Mouse (Mus musculus) cerebellum, postnatal 36 days (tissue): ENCODE measurements around the gene Gm17019.
"Not testable (repeated sequence)": the region's sequence is repeated elsewhere in the genome, so short reads cannot be mapped to it uniquely, and the experiment has no call there.

Source experiments
- DNase-seq, 2 experiments: peaks; one replicate each; pipeline ENCODE4 v3.0.0; 2021 to 2022; ENCODE audit warnings: mixed read lengths in 2 of 2

The Gm17019 gene

DNA sequence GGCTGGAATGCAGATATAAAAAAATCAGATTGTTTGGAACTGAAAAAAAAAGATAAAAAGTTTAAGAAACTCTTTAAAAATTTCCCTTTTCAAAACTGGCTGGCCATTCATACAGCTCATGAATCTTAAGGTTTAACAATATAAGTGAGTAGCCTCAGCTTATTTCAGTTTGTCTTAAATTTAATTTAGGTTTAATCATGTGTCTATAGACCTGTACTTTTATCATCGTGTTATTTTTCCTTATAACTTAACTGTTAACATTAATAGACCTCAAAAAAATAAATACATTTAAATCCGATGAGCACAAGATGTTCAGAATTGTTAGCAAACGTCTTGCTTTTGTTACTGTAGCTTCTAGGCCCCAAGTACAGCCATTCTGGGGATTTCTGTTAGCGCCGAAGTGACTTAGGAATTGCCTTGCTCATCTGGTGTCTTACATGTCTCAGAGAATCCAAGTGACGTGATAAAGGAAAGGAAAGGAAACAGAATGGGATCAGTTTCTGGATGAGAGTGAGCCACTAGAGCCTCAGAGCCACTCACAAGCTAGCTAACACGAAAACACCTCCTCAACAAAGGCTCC lies 36.0 kb downstream of the Gm17019 start:
- DNase-seq = not testable (repeated sequence)

DNA sequence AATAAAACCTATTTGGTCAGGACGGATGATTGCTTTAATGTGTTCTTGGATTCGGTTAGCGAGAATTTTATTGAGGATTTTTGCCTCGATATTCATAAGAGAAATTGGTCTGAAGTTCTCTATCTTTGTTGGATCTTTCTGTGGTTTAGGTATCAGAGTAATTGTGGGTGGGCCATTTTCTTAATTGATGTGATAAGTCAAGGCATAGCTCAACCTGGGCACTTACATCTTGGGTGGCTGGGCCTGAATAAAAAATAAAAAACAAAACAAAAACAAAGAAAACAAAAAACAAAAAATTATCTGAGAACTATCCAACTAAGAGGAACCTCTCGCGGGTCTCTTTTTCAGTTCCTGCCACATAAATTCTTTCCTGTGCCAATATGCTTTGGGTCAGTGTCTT lies 38.7 kb downstream of the Gm17019 start:
- not testable (repeated sequence) for DNase-seq

DNA sequence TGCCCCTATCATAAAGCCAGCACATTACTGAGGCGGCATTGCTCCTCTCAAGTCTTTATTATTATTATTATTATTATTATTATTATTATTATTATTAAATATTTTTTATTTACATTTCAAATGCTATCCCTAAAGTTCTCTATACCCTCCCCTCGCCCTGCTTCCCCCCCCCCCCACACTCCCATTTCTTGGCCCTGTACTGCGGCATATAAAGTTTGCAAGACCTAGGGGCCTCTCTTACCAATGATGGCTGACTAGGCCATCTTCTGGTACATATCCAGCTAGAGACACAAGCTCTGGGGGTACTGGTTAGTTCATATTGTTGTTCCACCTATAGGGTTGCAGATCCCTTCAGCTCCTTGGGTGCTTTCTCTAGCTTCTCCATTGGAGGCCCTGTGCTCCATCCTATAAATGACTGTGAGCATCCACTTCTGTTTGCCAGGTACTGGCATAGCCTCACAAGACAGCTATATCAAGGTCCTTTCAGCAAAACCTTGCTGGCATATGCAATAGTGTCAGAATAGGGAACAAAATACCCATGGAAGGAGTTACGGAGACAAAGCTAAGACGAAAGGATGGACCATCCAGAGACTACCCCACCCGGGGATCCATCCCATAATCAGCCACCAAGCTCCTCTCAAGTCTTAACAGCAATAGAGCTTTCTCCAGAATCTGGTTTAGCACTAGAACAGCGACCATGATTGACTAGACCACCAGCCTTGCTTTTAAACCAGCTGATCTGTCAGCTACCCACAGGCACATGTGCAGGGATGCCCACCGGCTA lies 42.2 kb downstream of the Gm17019 start:
- not testable (repeated sequence) for DNase-seq

DNA sequence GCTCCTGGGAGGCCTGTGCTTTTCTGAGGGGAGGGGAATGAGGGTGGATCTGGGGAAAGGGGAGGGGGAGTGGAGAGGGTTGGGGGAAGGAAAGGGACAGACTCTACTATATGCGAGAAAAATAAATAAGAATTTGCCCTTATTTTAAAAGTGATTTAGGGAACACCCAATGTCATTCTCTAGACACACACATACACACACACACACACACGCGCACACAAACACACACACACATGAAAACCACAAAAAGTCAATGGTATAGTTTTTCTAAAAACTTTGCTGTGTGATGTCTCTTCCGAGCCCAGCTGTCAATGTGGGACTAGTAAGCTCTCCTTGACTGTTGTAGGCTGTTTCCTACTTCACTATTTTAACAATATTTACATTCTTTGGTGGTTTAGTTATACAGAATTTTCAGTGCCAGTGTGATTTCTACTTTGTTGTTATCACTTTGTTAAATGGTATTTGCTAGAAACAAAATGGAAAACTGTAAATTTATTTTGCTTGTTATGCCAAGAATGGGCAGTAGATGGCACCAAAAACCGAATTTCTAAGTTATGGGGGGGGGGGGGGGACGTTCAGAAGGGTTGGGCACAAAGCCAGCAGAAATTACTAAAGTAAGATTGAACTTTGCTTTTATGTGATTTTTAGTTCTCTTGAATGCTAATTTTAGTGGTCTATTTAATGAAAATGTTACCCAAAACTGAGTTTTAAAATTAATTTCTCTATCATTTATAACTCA lies 46.0 kb downstream of the Gm17019 start:
- DNase-seq = not testable (repeated sequence)
